Mouse (Mus musculus): Measurements from ENCODE around the gene Ankrd13d. TPM values are rescaled to one million over a fixed set of nuclear protein-coding genes. Genes with fewer than 3 reads are reported as not detected.

The Ankrd13d gene
- total RNA-seq (2021) = under 1 TPM; 0.62 to 0.90 TPM
- long read RNA-seq, experiment 1, partial matches to known transcripts = 0 of 1 reads
- long read RNA-seq, experiment 1, other reads (novel, unspliced or antisense) = 0 of 1 reads
- long read RNA-seq, experiment 2, partial matches to known transcripts = 0 of 1 reads
- long read RNA-seq, experiment 2, other reads (novel, unspliced or antisense) = 1 of 1 reads

DNA sequence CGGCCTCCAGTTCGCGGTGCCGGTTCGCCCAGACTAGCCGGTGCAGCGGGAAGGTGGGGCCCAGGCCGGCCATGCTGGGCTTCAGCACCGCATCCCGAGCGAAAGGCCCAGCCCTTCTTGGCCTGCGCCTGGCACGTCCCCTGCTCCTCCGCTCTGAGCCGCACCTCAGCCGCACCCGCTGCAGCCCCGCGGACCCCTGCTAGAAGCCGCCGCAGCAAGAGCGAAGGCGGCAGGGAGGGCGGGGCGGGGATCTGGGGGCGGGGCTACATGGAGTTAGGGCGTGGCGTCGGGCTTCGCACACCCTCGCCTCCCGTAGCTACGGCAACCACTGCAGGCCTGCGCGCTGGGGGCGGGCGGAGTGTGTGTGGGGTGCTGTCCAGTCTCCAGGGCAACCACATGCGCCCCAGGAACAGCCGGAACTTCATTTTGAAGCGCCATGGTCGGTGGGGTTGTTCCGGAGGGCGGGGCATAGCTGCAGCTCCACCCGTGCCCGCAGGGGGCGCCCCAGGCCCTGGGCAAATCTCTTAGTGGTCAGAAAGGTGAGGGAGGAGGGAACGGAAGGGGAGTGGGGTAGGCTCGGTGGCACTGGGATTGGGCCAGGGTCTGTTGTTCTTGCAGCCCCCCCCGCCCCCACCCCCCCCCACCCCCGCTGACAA lies at the start of gene Ankrd13d:
Ankrd13d (minus strand) TSS at position 240 of the 656 bp plus-strand sequence.
- peak; percentile 77 for DNase-seq
- intact Hi-C loops (cut with DNase I; ENCODE audit: low total_unique reads) = no loop called here

DNA sequence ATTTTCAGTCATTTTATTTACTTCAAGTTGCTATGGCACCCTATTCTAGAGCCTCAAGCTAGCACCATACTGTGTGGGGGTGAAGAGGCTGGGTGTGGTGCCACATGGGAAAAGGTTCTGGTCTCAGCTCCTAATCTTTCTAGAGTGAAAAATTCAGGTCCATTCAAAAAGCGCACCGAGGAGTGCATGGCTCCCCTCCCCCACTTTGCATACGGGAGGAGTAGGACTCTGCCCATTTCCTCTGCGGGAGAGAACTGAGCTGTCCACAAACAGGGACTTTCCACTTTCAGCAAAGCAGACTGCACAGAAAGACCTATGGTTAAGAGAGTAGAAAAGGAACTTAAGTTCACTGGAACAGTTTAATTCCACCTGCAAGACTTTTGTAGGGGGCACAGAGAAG lies 49.7 kb upstream of the Ankrd13d start:
- no peak for DNase-seq

DNA sequence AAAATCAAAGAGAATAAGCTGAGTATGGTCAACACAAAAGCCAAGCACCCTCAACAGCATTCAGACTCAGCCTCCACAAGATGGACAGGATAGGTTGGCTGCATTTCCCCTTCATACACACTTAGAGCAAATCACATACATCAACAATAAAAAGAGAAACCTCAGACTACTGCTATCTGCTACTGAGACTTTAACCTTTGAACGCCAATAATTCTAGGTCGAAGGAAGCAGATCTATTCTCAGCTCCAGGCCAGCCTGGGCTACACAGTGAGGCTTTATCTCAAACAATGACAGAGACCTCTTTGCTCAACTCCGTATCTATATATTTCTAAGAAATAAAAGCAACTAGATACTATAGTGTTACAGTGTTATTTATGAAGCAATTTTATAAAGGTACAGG lies 48.3 kb upstream of the Ankrd13d start:
- DNase-seq = no peak
- intact Hi-C loops (cut with DNase I; ENCODE audit: low total_unique reads) = no loop called here

More for the DNA sequence above, 49.7 kb upstream of the Ankrd13d start:
- intact Hi-C loops (cut with DNase I; ENCODE audit: low total_unique reads) = no loop called here

DNA sequence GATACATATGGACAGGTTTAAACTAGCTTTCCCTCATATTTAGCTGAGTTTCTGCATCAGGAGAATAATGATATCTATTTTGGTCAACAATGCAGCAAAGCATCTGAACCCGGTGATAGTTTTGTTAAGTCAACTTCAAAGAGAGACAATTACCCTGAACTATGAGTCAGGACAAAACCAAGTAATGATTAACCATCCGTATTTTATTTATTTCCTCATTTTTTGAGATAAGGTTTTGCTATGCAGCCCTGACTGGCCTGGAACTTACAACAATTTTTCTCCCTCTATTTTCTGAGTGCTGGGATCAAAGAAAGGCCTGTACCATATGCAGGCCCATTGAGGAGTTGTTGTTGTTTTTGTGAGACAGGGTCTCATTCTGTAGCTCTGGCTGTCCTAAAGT lies 47.7 kb upstream of the Ankrd13d start:
- DNase-seq = no peak
- intact Hi-C loops (cut with DNase I; ENCODE audit: low total_unique reads) = no loop called here

DNA sequence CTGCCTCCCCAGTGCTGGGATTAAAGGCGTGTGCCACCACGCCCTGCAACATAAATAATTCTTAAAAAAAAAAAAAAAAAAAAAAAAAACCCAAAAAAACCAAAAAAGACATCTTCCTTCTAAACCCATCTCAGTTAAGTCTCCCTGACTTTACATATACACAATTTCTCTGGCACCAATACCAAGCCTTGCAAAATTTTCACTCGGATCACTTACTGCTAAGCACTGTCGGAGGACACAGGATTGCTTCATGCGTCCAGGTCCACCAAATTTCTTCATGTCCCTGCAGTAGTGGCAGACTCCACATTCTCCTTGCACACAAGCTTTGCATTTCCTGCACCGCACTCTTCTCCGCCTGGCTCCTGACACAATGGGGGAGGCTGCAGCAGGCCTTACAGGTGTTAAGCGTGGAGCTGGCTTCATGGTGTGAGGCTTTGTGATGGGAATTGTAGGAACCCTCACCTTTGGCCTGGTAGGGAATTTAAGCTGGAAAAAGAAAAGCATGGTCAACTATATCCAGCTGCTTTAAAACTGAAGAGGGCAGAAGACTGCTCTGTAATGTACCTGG lies 45.9 kb upstream of the Ankrd13d start:
- no peak for DNase-seq
- intact Hi-C loops (cut with DNase I; ENCODE audit: low total_unique reads) = no loop called here

DNA sequence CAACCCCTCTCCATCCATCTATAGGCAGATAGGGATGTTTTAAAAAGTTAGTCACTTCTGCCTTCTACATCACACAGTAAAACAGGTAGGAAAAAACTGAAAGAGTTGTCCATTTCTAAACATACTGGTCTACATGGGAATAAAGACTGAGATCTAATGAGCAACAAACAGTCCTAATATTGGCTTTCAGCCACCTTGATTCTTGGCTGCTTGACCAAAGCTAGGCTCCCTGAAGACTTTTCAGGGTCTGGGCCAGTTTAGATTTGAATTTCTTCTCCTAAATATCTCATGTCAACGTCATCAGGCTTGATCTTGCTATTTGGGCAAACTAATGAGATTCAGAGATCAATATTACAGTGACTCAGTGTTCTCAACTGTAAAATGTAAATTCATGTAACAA lies 43.9 kb upstream of the Ankrd13d start:
- intact Hi-C loops (cut with DNase I; ENCODE audit: low total_unique reads) = no loop called here
- DNase-seq = no peak

DNA sequence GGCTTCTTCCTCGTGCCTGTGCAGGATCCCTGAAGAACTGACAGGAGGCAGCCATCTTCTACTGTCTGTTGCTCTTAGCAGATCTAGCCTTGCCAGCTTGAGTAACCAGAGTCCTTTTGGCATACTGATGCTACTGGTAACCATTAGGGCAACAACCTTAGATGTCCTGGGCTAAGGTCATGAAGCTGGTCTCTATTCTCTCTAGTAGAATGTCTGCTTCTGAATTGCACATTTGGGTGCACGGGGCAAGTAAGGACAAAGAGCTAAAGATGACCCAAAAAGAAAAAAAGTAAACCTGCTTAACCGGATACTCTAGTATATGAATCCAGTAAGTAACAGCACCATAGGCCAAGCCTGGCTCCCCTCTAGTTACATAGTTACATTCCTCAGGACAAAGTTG lies 43.2 kb upstream of the Ankrd13d start:
- DNase-seq = no peak
- intact Hi-C loops (cut with DNase I; ENCODE audit: low total_unique reads) = no loop called here

DNA sequence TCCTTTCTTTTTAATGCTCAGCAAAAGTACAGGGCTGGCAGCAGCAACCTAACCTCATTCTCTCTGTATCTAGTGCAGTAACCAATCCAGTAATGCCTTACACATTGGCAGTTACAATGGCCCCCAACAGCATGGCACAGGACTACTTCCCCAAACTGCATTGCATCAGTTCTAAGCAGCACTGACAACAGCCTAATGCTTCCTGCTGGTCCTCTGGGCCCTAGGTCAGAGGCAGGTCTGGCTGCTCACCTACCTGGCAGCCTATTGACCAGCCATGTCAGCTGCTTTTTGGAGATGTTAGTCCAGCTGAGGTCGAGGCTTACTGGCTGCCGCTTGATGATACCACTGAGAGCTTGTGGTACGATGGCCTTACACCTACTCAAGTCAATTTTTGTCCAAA lies 39.2 kb upstream of the Ankrd13d start:
- intact Hi-C loops (cut with DNase I; ENCODE audit: low total_unique reads) = no loop called here

DNA sequence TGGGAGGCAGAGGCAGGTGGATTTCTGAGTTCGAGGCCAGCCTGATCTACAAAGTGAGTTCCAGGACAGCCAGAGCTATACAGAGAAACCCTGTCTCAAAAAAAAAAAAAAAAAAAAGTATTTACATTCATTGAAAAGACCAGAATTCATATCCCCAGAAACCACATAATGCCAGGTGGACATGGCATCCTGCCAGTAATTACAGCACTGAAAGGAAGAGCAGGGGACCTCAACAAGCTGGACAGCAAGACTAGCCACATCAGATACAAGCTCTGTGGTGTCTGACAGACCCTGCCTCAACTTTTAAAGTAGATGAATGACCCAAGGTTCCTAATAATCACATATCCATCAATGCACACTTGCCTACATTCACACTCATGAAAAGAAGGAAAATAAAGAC lies 38.7 kb upstream of the Ankrd13d start:
- intact Hi-C loops (cut with DNase I; ENCODE audit: low total_unique reads) = no loop called here

More for the DNA sequence above, 39.2 kb upstream of the Ankrd13d start:
- no peak for DNase-seq

DNA sequence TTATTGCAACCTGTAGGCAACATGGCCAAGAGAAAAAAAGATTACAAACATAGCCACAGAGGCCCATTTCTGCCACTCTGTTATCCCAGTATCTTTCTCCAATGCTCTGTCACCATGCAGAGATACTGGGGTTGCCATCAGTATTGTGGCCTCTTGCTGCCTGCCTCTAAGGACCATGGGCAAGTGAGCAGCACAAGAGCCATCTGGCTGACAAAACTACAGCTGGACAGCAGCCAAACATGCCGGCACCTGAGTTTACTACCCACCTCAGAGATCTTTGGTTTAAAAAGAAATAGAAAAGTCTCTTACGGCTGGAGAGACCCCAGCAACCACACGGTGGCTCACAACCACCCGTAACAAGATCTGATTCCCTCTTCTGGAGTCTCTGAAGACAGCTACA lies 36.3 kb upstream of the Ankrd13d start:
- no peak for DNase-seq
- intact Hi-C loops (cut with DNase I; ENCODE audit: low total_unique reads) = no loop called here

More for the DNA sequence above, 38.7 kb upstream of the Ankrd13d start:
- no peak for DNase-seq

DNA sequence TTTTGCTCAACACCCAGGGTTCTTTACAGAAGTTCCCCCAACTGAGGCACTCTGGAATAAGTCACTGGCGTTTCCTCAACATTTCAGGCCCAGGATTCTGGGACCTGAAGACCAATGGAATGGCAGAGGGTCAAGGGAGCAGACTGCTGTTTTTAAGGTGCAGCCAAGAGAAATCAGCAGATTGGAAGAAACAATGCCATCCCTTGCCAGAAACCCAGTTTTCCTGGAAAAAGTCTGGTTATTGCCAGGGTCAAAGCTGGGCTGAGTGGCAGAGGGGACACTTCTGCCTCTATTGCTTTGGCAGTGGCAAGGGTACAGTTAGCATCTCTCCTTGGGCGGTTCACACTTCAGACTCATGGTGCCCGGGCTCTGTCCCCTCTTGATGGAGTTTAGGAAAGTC lies 34.2 kb upstream of the Ankrd13d start:
- no peak for DNase-seq
- intact Hi-C loops (cut with DNase I; ENCODE audit: low total_unique reads) = no loop called here

DNA sequence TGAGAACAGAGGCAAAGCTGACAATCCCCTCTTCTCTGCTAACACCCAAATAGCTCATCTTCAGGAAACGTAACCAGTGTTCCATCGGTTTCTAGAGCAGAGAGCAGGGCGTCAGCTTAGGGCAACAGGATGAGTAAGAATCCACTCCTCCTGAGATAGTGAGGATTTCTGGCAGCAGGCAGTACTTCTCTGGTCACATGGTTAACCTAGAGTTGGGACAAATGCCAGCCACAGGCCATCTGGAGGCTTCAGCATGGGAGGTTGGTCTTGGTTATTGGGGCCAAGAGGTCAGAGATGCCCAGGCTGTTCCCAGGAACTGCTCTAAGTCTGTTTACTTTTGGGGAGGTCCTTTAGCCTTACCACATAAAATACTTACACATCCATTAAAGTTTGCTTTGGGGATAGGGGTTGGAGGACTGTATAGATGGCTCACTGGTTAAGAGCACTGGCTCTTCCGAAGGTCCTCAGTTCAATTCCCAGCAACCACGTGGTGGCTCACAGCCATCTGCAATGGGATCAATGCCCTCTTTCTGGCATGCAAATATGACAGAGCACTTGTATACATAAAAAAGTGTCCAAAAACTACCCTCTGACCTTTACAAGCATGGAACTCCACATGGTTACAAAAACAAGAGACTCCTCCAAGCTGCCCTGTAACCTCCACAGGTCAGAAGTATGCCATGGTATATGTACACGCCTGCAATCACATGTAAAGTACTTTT lies 32.4 kb upstream of the Ankrd13d start:
- intact Hi-C loops (cut with DNase I; ENCODE audit: low total_unique reads) = no loop called here
- DNase-seq = no peak

DNA sequence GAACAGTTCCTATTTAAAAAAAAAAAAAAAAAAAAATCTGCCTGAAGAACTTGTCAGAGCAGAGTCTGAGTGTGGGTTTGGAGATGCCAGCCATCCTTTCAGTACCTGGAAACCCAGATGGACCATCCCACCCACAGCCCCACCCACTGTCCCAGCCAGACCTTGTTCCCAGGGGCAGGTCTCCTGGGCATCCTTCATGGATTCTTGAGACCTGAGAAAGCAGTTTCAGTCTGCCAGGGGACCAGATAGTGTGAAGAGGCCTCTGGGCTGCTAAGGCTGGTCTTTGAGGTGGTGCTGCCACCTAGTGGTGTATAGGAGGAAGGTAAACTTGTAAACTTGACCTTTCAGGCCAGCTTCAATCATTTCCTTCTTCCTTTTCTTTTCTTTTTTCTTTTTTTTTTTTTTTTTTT lies 26.8 kb upstream of the Ankrd13d start:
- intact Hi-C loops (cut with DNase I; ENCODE audit: low total_unique reads) = loop anchor here (2.0 kb wide), 1 partner anchor 49 kb away; no protein-coding TSS in a partner anchor
- DNase-seq = peak; percentile 57

DNA sequence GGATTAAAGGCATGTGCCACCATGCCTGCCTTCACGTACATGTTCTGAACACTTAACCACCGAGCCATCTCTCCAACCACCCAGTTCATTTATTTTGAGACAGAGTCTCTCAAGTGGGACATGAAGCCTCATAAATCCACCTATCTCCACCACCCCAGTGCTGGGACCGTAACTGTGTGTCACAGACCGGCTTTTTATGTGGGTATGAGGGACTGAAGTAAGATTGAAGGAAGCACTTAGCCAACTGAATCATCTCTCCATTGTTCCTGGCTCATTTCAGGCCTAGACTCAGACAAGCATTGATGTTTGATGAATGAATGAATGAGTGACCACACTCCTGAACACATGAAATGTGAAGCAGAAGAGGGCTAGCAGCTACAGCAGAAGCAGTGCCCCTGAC lies 26.4 kb upstream of the Ankrd13d start:
- intact Hi-C loops (cut with DNase I; ENCODE audit: low total_unique reads) = loop anchor here (2.0 kb wide), 1 partner anchor 49 kb away; no protein-coding TSS in a partner anchor
- no peak for DNase-seq

DNA sequence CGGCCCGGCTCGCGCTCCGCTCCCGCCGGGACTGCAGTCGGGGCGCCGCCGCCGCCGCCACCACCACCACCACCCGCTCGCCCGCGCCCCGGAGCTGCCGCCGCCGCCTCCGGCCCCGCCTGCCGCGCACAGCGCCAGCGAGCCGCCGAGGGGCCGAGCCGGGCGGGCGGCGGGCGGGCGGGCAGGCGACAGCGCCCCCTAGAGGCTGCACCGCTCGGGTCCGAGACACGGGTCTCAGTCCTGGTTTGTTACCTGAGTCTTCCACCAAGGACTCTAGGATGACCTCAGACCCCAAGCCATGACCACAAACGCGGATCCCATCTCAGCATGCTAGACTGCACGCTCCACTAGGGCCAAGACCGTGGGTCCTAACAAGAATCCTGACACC lies 23.2 kb upstream of the Ankrd13d start, which contains the start of gene Grk2:
Grk2 (minus strand) TSS at position 33 of the 388 bp plus-strand sequence.
- DNase-seq = peak; percentile 83
- intact Hi-C loops (cut with DNase I; ENCODE audit: low total_unique reads) = no loop called here

DNA sequence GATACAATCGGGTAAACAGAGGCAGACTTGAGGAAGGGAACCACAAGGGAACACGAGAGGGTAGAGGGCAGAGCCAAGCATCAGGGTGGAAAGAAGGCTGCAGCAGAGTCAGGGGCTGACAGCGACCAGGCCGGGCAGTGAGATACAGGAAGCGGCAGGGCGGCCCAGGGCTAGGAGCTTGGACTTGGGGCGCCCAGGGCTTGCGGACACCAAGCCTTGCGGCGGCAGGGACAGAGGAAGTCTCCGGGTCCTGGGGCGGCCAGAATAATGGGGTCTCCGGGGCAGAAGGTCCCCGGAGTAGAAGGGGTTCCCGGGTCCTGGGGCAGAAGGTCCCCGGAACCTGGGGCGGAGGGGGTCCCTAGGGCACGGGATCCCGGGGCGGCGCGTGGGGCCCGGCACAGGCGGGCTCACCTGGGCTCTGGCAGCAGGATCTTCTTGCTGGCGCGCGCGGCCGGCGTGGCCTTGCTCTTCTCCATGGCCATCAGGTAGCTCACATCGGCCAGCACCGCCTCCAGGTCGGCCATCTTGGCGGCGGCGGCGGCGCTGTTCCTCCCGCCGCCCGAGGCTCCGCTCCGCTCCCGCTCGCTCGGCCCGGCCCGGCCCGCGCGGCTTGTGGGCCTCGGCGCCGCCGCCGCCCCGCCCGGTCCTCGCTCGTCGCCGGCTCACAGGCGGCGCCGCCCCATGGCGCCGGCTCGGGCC lies 22.7 kb upstream of the Ankrd13d start:
- intact Hi-C loops (cut with DNase I; ENCODE audit: low total_unique reads) = no loop called here
- peak; percentile 44 for DNase-seq

DNA sequence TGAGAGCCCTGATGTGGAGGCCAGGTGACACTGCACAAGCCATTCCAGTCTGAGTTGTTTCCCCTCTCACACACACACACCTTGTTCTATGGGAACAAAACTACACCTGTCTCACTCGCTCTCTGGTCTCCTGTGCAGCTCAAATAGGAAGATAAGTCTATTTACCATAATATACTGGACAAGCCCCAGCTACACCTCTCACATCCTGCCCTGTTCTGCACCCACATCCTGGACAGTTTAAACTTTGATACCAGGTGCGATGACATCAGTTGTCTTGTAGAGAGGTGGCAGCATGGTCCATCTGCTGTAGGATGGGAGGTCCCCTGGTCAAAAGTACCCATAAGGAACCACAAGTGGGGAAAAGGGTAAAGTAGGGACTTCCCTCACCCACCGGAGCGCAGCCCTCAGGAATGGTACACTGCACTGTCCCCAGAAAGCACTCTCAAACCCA lies 22.0 kb upstream of the Ankrd13d start:
- intact Hi-C loops (cut with DNase I; ENCODE audit: low total_unique reads) = no loop called here
- DNase-seq = no peak

DNA sequence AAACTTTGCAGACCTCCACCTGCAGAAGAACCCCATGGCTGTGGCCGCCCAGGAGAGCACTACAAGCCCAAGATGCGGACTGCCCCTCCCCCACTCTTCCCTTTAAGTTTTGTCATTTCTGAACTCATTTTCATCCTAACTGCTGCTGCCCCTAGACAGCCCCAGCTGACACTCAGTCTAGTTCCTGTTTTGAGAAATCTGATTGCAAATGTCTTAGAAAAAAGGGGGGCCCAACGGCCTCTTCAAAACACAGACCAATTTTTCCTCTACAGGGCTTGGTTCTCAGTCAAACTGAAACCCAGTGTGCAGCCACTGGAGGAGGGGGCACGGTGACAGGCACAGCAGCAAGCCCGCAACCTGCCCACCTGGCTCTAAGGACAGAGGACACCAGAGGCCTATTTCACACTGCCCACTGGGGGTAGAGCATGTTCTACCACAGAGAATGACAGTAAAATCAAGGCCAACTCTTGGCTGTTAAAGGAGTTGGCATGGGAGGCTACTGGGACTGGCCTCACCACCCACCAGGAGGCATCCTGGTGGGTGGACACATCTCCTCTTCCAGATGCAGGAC lies 21.4 kb upstream of the Ankrd13d start:
- no peak for DNase-seq
- intact Hi-C loops (cut with DNase I; ENCODE audit: low total_unique reads) = no loop called here

DNA sequence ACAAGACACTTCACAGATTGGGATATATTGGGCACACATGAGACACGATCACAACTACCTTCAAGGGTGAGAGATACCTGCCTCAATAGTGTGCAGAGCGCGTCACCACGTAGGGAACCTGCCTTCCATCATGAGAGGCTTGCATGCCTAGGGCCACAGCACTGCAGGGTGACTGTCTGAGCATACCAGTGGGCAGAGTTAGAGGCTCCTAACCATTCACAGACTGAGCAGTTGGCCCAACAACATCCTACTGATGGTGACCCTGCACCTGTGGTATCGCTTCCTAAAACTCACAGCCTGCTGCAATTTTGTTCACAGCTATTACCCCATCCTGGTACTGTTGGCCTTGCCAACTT lies 20.7 kb upstream of the Ankrd13d start:
- no peak for DNase-seq
- intact Hi-C loops (cut with DNase I; ENCODE audit: low total_unique reads) = no loop called here

All from gastrocnemius, postnatal 14 days (tissue).